Mouse (Mus musculus) embryonic facial prominence, embryonic 15.5 days (tissue): ENCODE data around the gene Rtn4rl1. TPM values are rescaled to one million over a fixed set of nuclear protein-coding genes. Genes with fewer than 3 reads are reported as not detected.
A peak's percentile ranks its signal among the peaks of the same experiment; 100 is the strongest.

Source experiments
- ATAC-seq: fragments of 200-750 bp; cut with Nextera tagmentation; 2 replicates; pipeline ENCODE4 v1.8.0; 2017; ENCODE audit warnings: low read depth, moderate TSS enrichment; ENCODE audit not compliant: insufficient number of reproducible peaks, low FRiP score, low TSS enrichment
- H3K27ac ChIP-seq: fragments of 300-500 bp; sonication (generic); replicated peaks from 2 replicates; pipeline ENCODE4 v1.5.1; 2015; ENCODE audit warnings: mild to moderate bottlenecking, inconsistent platforms
- H3K27me3 ChIP-seq: fragments of 300-500 bp; sonication (generic); 2 replicates; pipeline ENCODE4 v1.6.1; 2015; ENCODE audit warnings: inconsistent platforms
- H3K36me3 ChIP-seq: fragments of 300-500 bp; sonication (generic); 2 replicates; pipeline ENCODE4 v1.6.1; 2015; ENCODE audit warnings: mild to moderate bottlenecking, inconsistent platforms
- H3K4me1 ChIP-seq: fragments of 300-500 bp; sonication (generic); 2 replicates; pipeline ENCODE4 v1.6.1; 2015; ENCODE audit warnings: inconsistent platforms
- H3K4me2 ChIP-seq: fragments of 300-500 bp; sonication (generic); replicated peaks from 2 replicates; pipeline ENCODE4 v1.6.1; 2015; ENCODE audit warnings: mild to moderate bottlenecking, inconsistent platforms
- H3K4me3 ChIP-seq: fragments of 300-500 bp; sonication (generic); replicated peaks from 2 replicates; pipeline ENCODE4 v1.5.1; 2015; ENCODE audit warnings: mild to moderate bottlenecking, inconsistent platforms
- H3K9ac ChIP-seq: fragments of 300-500 bp; sonication (generic); 2 replicates; pipeline ENCODE4 v1.6.1; 2015; ENCODE audit warnings: inconsistent platforms
- H3K9me3 ChIP-seq: fragments of 300-500 bp; sonication (generic); replicated peaks from 2 replicates; pipeline ENCODE4 v1.6.1; 2016; ENCODE audit warnings: inconsistent platforms
- WGBS: fragments of 180-500 bp; shearing (Covaris S2); methylation state at CpG from one replicate; pipeline ENCODE4 v1.1.7; 2015; 5-methylcytosine and 5-hydroxymethylcytosine counted together
- polyA plus RNA-seq: library from polyadenylated mRNA; unstranded; fragments of >200 nt; fragmentation: Nextera tagmentation; extraction: Ambion mirVana; gene quantifications from 2 replicates; pipeline ENCODE4 v1.2.1, GENCODE M21; 2015

Gene Rtn4rl1
- polyA plus RNA-seq, 1 experiment from 2014 or later, result 6.4 TPM

DNA sequence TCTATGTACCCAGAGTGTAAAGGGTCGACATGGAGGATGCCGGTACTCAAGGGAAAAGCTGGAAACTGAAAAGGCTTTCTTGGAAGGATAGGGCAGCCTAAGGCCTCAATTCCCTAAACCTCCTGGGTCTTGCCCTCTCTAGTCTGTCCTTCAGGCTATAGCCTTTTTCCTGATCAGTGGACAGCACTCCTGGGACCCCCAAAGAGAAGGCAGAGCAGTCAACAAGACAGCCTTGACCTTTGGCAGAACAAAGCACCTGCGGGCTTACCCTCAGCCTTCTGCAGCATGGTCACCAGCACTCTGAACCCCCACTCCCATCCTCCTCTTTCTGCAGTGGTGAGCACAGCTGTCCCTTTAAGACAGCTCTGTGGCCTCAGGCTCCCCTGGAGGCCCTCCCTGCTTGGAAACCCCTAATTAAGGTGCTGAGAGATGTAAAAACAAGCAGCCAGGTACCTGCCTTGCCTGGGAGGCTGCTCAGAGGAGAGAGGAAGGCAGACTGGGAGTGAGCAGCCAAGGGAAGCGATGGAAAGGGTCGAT is 2.6 kb upstream of the Rtn4rl1 start, which contains the start of gene Dph1:
Gene Dph1, minus strand, starts transcription at position 337 of the 537 bp plus-strand sequence.
- peak within 1 kb of the TSS; percentile 85 for H3K4me2 ChIP-seq
- H3K27ac ChIP-seq, result 0 out of 2 replicates have a peak within 1 kb of the TSS, but pooled peaks have one; percentile 23
- peaks cover 49% of the 10 kb centered on the region for H3K27me3 ChIP-seq
- peak within 1 kb of the TSS; percentile 54 for H3K9ac ChIP-seq
- H3K4me1 ChIP-seq, result peaks cover 62% of the 10 kb centered on the region
- 38% methylated on average over 5 of the region's 5 CpGs for WGBS
- H3K4me3 ChIP-seq, result peak within 1 kb of the TSS; percentile 91
- ATAC-seq, result no peak
- no peaks in the 10 kb centered on the region for H3K36me3 ChIP-seq
- H3K9me3 ChIP-seq, result no peaks in the 10 kb centered on the region

DNA sequence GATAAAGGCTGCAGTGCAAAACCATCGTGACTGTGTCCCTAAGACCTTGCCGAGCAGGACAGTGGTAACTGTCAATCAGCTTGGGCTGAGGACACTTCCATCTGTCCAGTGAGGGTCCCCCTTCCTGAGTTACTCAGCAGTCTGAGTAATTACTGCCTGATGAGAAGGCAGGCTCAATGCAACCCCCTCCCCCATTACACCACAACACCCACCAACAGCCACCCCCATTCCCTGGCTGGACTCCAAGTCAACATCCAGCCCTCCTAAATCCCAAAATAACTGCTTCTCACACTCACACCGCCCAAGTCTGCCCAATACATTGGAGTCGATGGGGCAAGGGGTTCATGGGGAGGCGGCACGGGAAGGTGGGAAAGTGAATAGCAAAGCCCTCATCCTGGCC is 1.7 kb upstream of the Rtn4rl1 start:
- Histone ChIP-seq H3K27me3 (peaks cover 57% of the 10 kb centered on the region), H3K36me3 (no peaks in the 10 kb centered on the region), H3K27ac (no peak overlapping the region), H3K9ac (no peak overlapping the region), H3K4me3 (no peak overlapping the region), H3K4me1 (peaks cover 66% of the 10 kb centered on the region), H3K9me3 (no peaks in the 10 kb centered on the region), H3K4me2 (no peak overlapping the region)
- ATAC-seq, result no peak
- 47% methylated on average over 6 of the region's 6 CpGs for WGBS

DNA sequence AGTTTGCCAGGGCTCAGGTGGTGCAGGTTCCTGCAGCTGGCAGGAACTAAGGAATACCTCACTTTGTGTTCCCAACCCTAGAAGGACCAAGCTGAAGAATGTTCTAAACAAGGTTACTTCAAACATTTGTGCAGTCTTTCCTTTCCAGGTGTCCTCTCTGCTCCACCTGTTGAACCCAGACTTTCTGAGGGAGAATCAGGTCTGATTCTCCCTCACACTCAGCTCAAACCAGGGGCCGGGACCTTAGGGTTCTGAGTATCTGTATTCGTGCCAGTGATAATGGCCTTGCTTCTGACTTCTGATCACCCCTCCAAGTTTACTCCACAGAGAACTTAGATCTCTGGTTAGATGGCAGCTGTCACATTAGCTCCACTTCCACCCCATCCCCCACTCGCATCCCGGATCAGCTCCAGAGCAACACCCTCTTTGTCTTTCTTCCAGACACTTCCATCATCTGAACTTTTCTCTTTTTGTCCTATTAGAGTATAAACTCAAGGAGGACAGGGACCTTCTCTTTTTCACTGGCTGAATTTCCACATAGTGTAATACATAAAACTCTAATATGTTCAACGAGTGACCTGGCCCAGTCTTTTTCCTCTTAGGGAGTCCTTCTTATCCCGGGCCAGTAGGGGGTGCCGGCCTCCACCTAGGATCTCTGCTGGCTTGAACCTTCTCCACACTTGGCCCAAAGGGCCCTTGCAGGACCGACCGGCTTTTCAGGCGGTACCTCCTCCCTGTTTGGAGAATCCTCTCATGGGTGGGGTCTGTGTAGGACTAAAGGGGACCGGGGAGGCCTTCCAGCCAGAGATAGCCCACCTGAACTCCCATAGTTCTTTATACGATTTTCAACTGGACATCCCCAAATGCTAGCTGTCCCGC is 1.0 kb upstream of the Rtn4rl1 start:
- 22% methylated on average over 13 of the region's 13 CpGs for WGBS
- ATAC-seq, result 0 out of 2 replicates have a peak, but pooled peaks have one; percentile 35
- H3K27me3 ChIP-seq, result peaks cover 63% of the 10 kb centered on the region

DNA sequence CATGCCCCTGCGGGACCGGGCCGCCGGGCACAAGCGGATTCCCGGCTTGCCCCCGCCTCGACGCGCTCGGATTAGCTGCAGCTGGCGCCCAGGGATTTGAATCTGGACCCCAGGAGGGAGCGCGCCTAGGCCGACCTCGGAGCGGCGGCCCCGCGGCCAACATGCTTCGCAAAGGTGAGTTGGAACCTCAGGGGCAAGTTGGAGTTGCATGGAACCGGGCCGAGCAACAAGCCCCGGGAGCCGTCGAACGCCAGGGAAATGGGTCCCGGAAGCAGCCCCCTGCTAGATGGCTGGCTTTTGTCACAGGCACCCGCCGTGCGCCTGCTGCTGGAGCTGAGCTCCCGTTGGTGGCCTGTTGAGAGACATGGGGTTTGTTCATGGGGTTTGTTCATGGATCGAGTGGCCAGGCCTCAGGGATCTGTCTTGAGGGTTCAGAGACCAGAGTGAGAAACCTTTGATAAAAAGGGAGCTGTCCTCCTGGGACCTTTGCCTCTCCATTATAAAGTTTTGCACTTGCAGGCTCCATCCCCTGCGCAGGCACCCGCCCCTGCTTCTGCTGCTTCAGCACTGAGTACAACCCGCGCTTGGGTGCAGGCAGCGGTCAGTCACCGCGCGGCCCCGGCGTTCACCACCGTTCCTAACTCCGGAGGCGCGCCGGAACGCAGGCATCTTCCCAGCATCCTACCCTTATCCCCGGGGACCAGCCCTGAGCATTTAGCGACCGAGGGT is 702 bp downstream of the Rtn4rl1 start:
- peaks cover 64% of the 10 kb centered on the region for H3K4me1 ChIP-seq
- H3K36me3 ChIP-seq, result no peaks in the 10 kb centered on the region
- peak overlapping the region; percentile 48 for H3K9ac ChIP-seq
- WGBS, result under 1% methylated on average over 52 of the region's 52 CpGs
- no peak overlapping the region for H3K27ac ChIP-seq
- ATAC-seq, result no peak
- H3K4me3 ChIP-seq, result peak overlapping the region; percentile 62
- H3K9me3 ChIP-seq, result no peaks in the 10 kb centered on the region
- peak overlapping the region; percentile 93 for H3K4me2 ChIP-seq
- H3K27me3 ChIP-seq, result peaks cover 75% of the 10 kb centered on the region

More for the DNA sequence above, 1.0 kb upstream of the Rtn4rl1 start:
- Histone ChIP-seq H3K27ac (no peak overlapping the region), H3K9me3 (no peaks in the 10 kb centered on the region), H3K4me1 (peaks cover 66% of the 10 kb centered on the region), H3K4me2 (peak overlapping the region; percentile 93), H3K9ac (0 out of 2 replicates have a peak overlapping the region, but pooled peaks have one; percentile 48), H3K36me3 (no peaks in the 10 kb centered on the region), H3K4me3 (peak overlapping the region; percentile 62)

DNA sequence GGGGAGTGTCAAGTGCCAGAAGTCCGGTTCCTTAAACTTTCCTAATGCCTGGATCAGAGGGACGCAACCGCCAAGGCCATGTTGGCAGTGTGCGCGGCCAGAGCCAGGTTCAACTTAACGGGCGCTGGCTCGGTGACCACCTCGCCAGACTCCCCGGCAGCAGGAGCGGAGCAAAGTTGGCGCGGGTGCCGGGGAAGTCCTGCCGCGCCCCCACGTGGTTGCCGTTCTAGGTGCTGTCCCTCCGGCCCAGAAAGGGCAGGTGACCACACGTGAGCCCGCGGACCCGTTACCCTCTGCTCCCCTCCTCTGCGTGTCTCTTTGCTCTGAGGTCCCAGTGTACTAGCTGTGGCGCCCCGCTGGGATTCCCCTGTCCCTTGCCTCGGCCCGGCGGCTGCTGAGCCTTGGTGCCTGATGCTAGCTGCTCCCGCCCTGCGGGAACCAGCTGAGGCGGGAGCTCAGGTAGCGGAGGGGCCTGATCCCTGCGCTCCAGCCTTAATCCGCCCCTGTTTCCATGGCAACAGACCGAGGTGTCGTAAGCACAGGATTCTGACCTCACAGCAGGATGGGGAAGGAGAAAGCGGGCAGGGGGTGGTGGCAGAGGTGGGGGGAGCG is 1.4 kb downstream of the Rtn4rl1 start:
- Histone ChIP-seq H3K27me3 (peaks cover 75% of the 10 kb centered on the region), H3K4me1 (peaks cover 62% of the 10 kb centered on the region), H3K4me3 (peak overlapping the region; percentile 62), H3K9me3 (no peaks in the 10 kb centered on the region), H3K36me3 (no peaks in the 10 kb centered on the region), H3K27ac (no peak overlapping the region), H3K4me2 (peak overlapping the region; percentile 93), H3K9ac (peak overlapping the region; percentile 48; the same call in 1 of the 2 replicates)
- WGBS, result under 1% methylated on average over 39 of the region's 39 CpGs
- ATAC-seq, result no peak

DNA sequence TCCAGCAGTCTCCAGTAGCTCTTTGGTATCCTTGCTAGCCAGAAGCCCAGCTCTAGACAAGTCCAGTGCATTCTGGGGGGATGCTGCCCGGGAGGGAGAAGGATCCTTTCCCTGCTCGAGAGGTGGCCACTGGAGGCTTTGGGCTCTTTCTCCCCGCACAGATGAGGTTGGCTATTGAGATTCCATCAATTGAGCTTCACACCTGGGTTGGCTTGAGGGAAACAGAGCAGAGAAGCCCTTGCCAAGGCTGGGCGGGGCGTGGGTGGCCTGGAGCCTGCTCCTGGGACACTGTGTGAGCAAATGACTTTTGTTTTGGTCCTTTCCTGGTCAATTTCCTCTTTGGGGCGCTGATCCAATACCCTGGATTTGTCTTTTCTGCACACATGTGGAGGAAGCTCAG is 2.5 kb downstream of the Rtn4rl1 start:
- H3K4me2 ChIP-seq, result no peak overlapping the region
- H3K27me3 ChIP-seq, result peaks cover 72% of the 10 kb centered on the region
- no peak overlapping the region for H3K9ac ChIP-seq
- 58% methylated on average over 6 of the region's 6 CpGs for WGBS
- H3K27ac ChIP-seq, result no peak overlapping the region
- H3K36me3 ChIP-seq, result no peaks in the 10 kb centered on the region
- no peak overlapping the region for H3K4me3 ChIP-seq
- ATAC-seq, result no peak
- H3K4me1 ChIP-seq, result peaks cover 58% of the 10 kb centered on the region
- H3K9me3 ChIP-seq, result no peaks in the 10 kb centered on the region

DNA sequence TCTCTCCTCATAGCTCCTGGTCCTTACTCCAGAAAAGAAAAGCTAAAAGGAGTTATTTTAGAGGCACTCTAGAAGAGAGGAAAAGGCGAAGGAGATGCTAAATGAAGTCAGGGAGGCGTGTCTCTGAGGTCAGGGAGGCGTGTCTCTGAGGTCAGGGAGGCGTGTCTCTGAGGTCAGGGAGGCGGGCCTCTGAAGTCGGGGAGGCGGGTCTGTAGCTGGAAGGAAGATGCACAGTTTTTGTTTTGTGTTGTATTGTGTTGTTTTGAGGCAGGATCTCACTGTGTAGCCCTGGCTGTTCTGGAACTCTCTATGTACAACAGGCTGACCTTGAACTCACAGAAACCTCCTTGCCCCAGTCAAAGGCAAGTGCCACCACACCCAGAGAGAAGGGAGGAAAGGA is 4.4 kb downstream of the Rtn4rl1 start:
- Histone ChIP-seq H3K4me2 (no peak overlapping the region), H3K27ac (no peak overlapping the region), H3K27me3 (peaks cover 63% of the 10 kb centered on the region), H3K9me3 (no peaks in the 10 kb centered on the region), H3K4me1 (peaks cover 41% of the 10 kb centered on the region), H3K36me3 (no peaks in the 10 kb centered on the region), H3K9ac (no peak overlapping the region), H3K4me3 (no peak overlapping the region)
- no peak for ATAC-seq
- WGBS, result 38% methylated on average over 7 of the region's 7 CpGs

DNA sequence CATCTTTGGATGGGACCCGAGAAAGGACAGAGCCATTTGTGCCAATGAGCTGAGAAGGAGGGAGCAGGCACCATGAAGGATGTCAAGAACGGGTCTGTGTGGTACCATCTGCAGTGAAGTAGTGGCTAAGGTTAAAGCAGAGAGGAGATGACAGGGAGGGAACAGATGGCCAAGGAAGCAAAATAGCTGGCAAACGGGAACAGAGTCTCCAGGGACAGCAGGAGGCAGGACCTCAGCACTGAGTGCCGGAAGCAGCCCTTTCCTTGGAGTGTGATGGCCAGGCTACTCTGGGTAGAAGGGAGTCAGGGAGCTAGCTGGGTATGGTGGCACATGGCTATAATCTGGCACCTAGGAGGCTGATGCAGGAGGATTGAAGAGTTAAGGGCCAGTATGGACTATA is 5.2 kb downstream of the Rtn4rl1 start:
- Histone ChIP-seq H3K4me1 (peaks cover 33% of the 10 kb centered on the region), H3K27me3 (peaks cover 55% of the 10 kb centered on the region), H3K4me2 (no peak overlapping the region), H3K36me3 (no peaks in the 10 kb centered on the region), H3K4me3 (no peak overlapping the region), H3K27ac (no peak overlapping the region), H3K9me3 (no peaks in the 10 kb centered on the region), H3K9ac (no peak overlapping the region)
- 72% methylated on average over 4 of the region's 4 CpGs for WGBS
- ATAC-seq, result no peak

DNA sequence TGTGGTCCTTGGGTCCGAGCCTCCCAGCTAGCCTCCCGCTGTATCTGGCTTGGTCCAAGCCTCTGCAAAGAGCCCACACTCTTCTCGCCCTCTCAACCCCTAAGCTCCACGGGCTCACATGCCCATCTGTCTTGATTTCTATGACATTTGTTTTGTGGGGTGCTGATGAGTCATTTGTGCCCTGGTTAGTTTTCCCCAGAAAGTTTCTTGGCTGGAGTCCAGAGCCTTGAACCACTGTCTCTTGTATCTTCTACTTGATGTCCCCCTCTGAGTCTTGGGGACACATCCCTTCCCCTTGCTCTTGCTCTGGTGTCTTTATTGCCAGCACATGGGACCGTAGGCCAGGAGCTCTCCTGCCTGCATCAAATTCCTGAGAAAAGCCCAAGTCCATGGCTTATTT is 6.4 kb downstream of the Rtn4rl1 start:
- no peak overlapping the region for H3K9ac ChIP-seq
- H3K27me3 ChIP-seq, result peaks cover 43% of the 10 kb centered on the region
- H3K9me3 ChIP-seq, result no peaks in the 10 kb centered on the region
- no peak for ATAC-seq
- H3K27ac ChIP-seq, result no peak overlapping the region
- H3K36me3 ChIP-seq, result no peaks in the 10 kb centered on the region
- no peak overlapping the region for H3K4me3 ChIP-seq
- WGBS, result 72% methylated on average over 5 of the region's 5 CpGs
- peaks cover 28% of the 10 kb centered on the region for H3K4me1 ChIP-seq
- no peak overlapping the region for H3K4me2 ChIP-seq

DNA sequence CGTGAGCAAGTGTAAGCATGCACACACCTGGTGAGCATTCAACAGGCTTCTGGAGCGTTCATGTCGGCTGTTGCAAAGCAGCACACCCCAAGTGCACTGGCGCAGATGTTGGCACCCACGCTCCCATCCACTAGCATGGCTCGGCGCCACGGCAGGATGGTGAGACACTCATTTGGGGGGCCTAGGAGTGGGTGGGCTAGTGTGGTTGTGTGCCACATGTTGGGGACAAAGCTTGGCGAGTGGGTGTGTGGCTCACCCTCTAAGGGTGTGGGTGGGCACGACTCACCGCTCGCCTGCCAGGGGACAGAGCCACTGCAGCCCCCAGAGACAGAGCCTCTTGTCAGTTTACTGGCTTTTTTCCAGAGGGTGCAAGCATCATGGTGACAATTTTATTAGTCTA is 7.4 kb downstream of the Rtn4rl1 start:
- Histone ChIP-seq H3K36me3 (no peaks in the 10 kb centered on the region), H3K27me3 (peaks cover 34% of the 10 kb centered on the region), H3K4me3 (no peak overlapping the region), H3K4me1 (peaks cover 19% of the 10 kb centered on the region), H3K9ac (no peak overlapping the region), H3K4me2 (no peak overlapping the region), H3K9me3 (no peaks in the 10 kb centered on the region), H3K27ac (no peak overlapping the region)
- WGBS, result 81% methylated on average over 12 of the region's 12 CpGs
- no peak for ATAC-seq

DNA sequence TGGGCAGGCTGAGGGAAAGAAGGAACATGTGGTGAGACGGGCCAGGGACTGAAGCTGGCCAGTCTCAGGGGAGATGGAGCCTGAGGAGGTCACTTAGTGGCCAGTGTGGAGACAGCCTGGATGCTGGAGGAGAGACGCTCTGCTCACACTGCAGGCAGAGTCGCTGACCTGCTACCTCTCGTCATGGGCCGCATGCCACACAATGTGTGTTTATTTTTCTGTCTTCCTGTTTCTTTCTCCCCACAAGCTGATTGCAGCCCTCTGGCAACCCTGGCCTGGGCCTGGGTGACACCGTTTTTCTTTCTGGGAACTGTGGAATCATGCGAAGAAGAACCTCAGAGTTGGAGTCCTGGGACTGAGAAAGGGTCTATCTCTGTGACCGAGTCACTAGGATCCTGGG is 8.1 kb downstream of the Rtn4rl1 start:
- no peak for ATAC-seq

More for the DNA sequence above, 8.1 kb downstream of the Rtn4rl1 start:
- no peak overlapping the region for H3K4me2 ChIP-seq
- H3K9me3 ChIP-seq, result no peaks in the 10 kb centered on the region
- H3K9ac ChIP-seq, result no peak overlapping the region
- peaks cover 26% of the 10 kb centered on the region; the same call in 1 of the 2 replicates for H3K27me3 ChIP-seq
- H3K36me3 ChIP-seq, result no peaks in the 10 kb centered on the region
- H3K4me3 ChIP-seq, result no peak overlapping the region
- peaks cover 14% of the 10 kb centered on the region for H3K4me1 ChIP-seq
- WGBS, result 48% methylated on average over 8 of the region's 8 CpGs
- no peak overlapping the region for H3K27ac ChIP-seq
